Mouse (Mus musculus): ENCODE measurements around the gene Sgpp1.
A peak's percentile ranks its signal among the peaks of the same experiment; 100 is the strongest.
"Not testable (repeated sequence)": the region's sequence is repeated elsewhere in the genome, so short reads cannot be mapped to it uniquely, and the experiment has no call there.

The Sgpp1 gene

GRCm38 (mm10) chr12:75698692-75699091 lies 36.8 kb downstream of the Sgpp1 start:
- no peak for DNase-seq (ENCODE audit: extremely low read depth, low read depth, low spot score)

- DNase-seq (ENCODE audit: extremely low read depth, low read depth, low spot score): not testable (repeated sequence)
These were observed 39.7 kb downstream of the Sgpp1 start for GRCm38 (mm10) chr12:75695845-75696244.

GRCm38 (mm10) chr12:75689003-75689402 lies 46.5 kb downstream of the Sgpp1 start:
- no peak for DNase-seq (ENCODE audit: extremely low read depth, low read depth, low spot score)

GRCm38 (mm10) chr12:75687314-75687713 lies 48.2 kb downstream of the Sgpp1 start:
- no peak for DNase-seq (ENCODE audit: extremely low read depth, low read depth, low spot score)

- not testable (repeated sequence) for DNase-seq (ENCODE audit: extremely low read depth, low read depth, low spot score)
These were observed 51.5 kb downstream of the Sgpp1 start for GRCm38 (mm10) chr12:75684026-75684425.

GRCm38 (mm10) chr12:75683598-75683997 lies 51.9 kb downstream of the Sgpp1 start:
- DNase-seq (ENCODE audit: extremely low read depth, low read depth, low spot score): no peak

GRCm38 (mm10) chr12:75682842-75683241 lies 52.7 kb downstream of the Sgpp1 start:
- DNase-seq (ENCODE audit: extremely low read depth, low read depth, low spot score): no peak

GRCm38 (mm10) chr12:75681101-75681500 lies 54.4 kb downstream of the Sgpp1 start:
- DNase-seq (ENCODE audit: extremely low read depth, low read depth, low spot score): peak; percentile 93

GRCm38 (mm10) chr12:75678393-75678792 lies 57.1 kb downstream of the Sgpp1 start:
- no peak for DNase-seq (ENCODE audit: extremely low read depth, low read depth, low spot score)

- no peak for DNase-seq (ENCODE audit: extremely low read depth, low read depth, low spot score)
These were observed 62.9 kb downstream of the Sgpp1 start for GRCm38 (mm10) chr12:75672630-75673029.

- DNase-seq (ENCODE audit: extremely low read depth, low read depth, low spot score): peak; percentile 100
These were observed 63.7 kb downstream of the Sgpp1 start for GRCm38 (mm10) chr12:75671759-75672315.

GRCm38 (mm10) chr12:75670611-75671010 lies 64.9 kb downstream of the Sgpp1 start:
- no peak for DNase-seq (ENCODE audit: extremely low read depth, low read depth, low spot score)

GRCm38 (mm10) chr12:75669258-75670106 lies 66.0 kb downstream of the Sgpp1 start, which contains the start of gene Wdr89:
Gene Wdr89 (minus strand): TSS chr12:75669537.
- peak; percentile 100 for DNase-seq (ENCODE audit: extremely low read depth, low read depth, low spot score)

GRCm38 (mm10) chr12:75668916-75669257 lies 66.6 kb downstream of the Sgpp1 start:
- DNase-seq (ENCODE audit: extremely low read depth, low read depth, low spot score): no peak

- no peak for DNase-seq (ENCODE audit: extremely low read depth, low read depth, low spot score)
These were observed 67.3 kb downstream of the Sgpp1 start for GRCm38 (mm10) chr12:75668221-75668620.

GRCm38 (mm10) chr12:75666939-75667338 lies 68.6 kb downstream of the Sgpp1 start:
- DNase-seq (ENCODE audit: extremely low read depth, low read depth, low spot score): no peak

GRCm38 (mm10) chr12:75664516-75664810 lies 71.1 kb downstream of the Sgpp1 start:
- no peak for DNase-seq (ENCODE audit: extremely low read depth, low read depth, low spot score)
